Mouse (Mus musculus) bone marrow macrophage, adult 2 months (primary cell): ENCODE measurements at regions not wholly inside any gene's neighbourhood (a gene's known extent, or its start where the extent isn't known, plus 50 kb on each side); places are given as distances from the start of the nearest gene placed in this dataset.

Experiments
- CTCF ChIP-seq: IDR thresholded peaks from 2 replicates; pipeline ENCODE4 v1.5.1; 2012; ENCODE audit warnings: low read depth, mild to moderate bottlenecking, low read length, moderate library complexity
- POLR2A ChIP-seq: IDR thresholded peaks from 2 replicates; pipeline ENCODE4 v1.6.1; 2012; ENCODE audit warnings: mild to moderate bottlenecking, low read depth, low read length, borderline replicate concordance

GRCm38 (mm10) chr2:131644166-131644858, 82.2 kb upstream of the Adra1d start:
- no peak for TF ChIP-seq CTCF
- no peak for TF ChIP-seq POLR2A
